Comparison of ENCODE assay signal across 9 mouse cellular contexts in the genomic region with DNA sequence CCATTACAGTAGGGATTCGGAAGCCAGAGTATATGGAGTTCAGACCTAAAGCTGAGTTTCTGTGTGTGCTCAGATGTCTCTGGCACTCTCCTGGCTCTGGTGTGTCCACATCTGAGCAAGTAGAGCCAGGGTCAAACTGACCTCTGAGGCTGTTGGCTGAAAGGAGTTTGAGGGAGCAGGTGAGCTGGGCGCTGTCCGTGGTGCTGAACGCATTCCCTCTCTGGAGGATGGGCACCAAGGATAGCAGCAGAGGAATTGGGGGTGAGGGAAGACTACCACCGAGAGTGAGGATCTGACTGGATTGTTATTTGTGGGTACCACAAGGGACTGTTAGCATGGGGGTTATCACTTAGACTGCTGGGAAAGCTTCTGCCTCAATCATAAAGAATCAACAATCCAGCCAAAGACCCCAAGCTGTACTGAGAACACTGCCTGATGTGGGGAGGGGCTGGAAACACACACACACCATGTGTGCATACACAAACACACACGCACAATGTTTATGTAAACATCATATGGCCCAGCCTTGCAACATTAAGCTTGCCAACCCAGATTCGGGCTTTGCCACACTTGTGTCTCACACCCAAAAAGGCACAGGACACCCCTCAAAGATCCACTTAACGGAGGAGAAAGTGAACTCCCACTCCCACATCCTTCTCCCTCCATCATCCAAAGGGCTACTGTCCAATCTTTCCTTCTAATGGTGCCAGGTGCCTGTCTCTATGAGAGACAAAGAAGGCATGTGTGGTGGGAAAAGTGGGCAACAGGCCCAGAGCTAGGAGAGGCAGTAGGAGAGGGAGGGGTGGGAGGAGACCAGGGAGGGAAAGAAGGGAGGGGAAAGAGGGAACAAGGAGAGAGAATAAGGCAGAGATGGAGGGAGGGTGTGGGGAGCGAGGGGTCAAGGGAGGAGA. TPM values are rescaled to one million over a fixed set of nuclear protein-coding genes. Genes with fewer than 3 reads are reported as not detected.
DNase-seq lines count a peak whose midpoint lies in the region; ATAC-seq lines count a peak whose summit lies in the region.
"Had no signal": no experiment of that assay in that cellular context is flagged by ENCODE, and none has a peak within 500 bp of the region (broad histone marks: within the 10 kb centered on the region; RNA-seq: fewer than 3 reads in every experiment).

No protein-coding gene starts in this region.

- H3K4me3 ChIP-seq in limb, embryonic 11.5 days (ENCODE audit: low read depth, low read length), result no peak overlapping the region
- H3K4me3 ChIP-seq in neural tube, embryonic 14.5 days (ENCODE audit: low read depth, low read length), result no peak overlapping the region
- H3K4me3 ChIP-seq: heart, embryonic 13.5 days had no signal

- H3K36me3 ChIP-seq in limb, embryonic 11.5 days (ENCODE audit: control insufficient read depth, insufficient read depth, low read length), result no peaks in the 10 kb centered on the region
- H3K36me3 ChIP-seq in neural tube, embryonic 14.5 days (ENCODE audit: control insufficient read depth, insufficient read depth, low read length), result no peaks in the 10 kb centered on the region
- H3K36me3 ChIP-seq: heart, embryonic 13.5 days had no signal

- DNase-seq in frontal cortex, postnatal 10 days (ENCODE audit: low spot score in 2 of 2), result no peak
- peak; percentile 55 for DNase-seq in 3T3-L1 (ENCODE audit: low read depth, low spot score)
- DNase-seq in adrenal gland, postnatal 36 days, result peak; percentile 57 to 73
- peak; percentile 28 to 42 for DNase-seq in gastrocnemius, postnatal 36 days
- peak; percentile 91 for DNase-seq in limb, embryonic 11.5 days (ENCODE audit: low spot score)
- DNase-seq in frontal cortex, postnatal 36 days (ENCODE audit: low spot score in 2 of 2), result no peak

- H3K9ac ChIP-seq in limb, embryonic 11.5 days (ENCODE audit: low read length), result no peak overlapping the region
- H3K9ac ChIP-seq in neural tube, embryonic 14.5 days (replicated peaks; ENCODE audit: low read depth, low read length), result no peak overlapping the region
- H3K9ac ChIP-seq: heart, embryonic 13.5 days had no signal

- WGBS in limb, embryonic 11.5 days, result 45% methylated on average over 9 of the region's 9 CpGs
- WGBS in neural tube, embryonic 14.5 days, result 41% methylated on average over 9 of the region's 9 CpGs

- intact Hi-C loops in gastrocnemius, postnatal 36 days (cut with DNase I), result no loop called here

- ATAC-seq in frontal cortex, adult (ENCODE audit: low TSS enrichment), result peak; percentile 50
- ATAC-seq in limb, embryonic 11.5 days (ENCODE audit: insufficient number of reproducible peaks, low FRiP score, low TSS enrichment, low read depth), result no peak
- ATAC-seq in neural tube, embryonic 14.5 days (ENCODE audit: low read depth), result peak; percentile 53; the same call in 1 of the 2 replicates

- no peaks in the 10 kb centered on the region for H3K9me3 ChIP-seq in limb, embryonic 11.5 days (ENCODE audit: control insufficient read depth, low read length)
- H3K9me3 ChIP-seq in neural tube, embryonic 14.5 days (ENCODE audit: control insufficient read depth, low read length), result no peaks in the 10 kb centered on the region
- H3K9me3 ChIP-seq: heart, embryonic 13.5 days had no signal

- no peak overlapping the region for H3K4me2 ChIP-seq in limb, embryonic 11.5 days (ENCODE audit: low read depth, severe bottlenecking)
- no peak overlapping the region for H3K4me2 ChIP-seq in neural tube, embryonic 14.5 days (ENCODE audit: low read depth, low read length)
- H3K4me2 ChIP-seq: heart, embryonic 13.5 days had no signal

- H3K27me3 ChIP-seq in limb, embryonic 11.5 days (ENCODE audit: control insufficient read depth, insufficient read depth, low read length), result no peaks in the 10 kb centered on the region
- H3K27me3 ChIP-seq in neural tube, embryonic 14.5 days (ENCODE audit: control insufficient read depth, insufficient read depth, low read length), result no peaks in the 10 kb centered on the region

- H3K4me1 ChIP-seq in limb, embryonic 11.5 days (ENCODE audit: control insufficient read depth, insufficient read depth, low read length), result no peaks in the 10 kb centered on the region
- H3K4me1 ChIP-seq in neural tube, embryonic 14.5 days (ENCODE audit: control insufficient read depth, insufficient read depth, low read length), result no peaks in the 10 kb centered on the region
- H3K4me1 ChIP-seq: heart, embryonic 13.5 days had no signal

- no peak overlapping the region for H3K27ac ChIP-seq in limb, embryonic 11.5 days (replicated peaks; ENCODE audit: low read depth, low read length)
- no peak overlapping the region for H3K27ac ChIP-seq in neural tube, embryonic 14.5 days (ENCODE audit: low read depth, low read length)
- H3K27ac ChIP-seq: heart, embryonic 13.5 days had no signal

RNA-seq across cellular contexts. Expression of gene Lingo1, which starts 57.8 kb away (rescaled TPM):
- 1 to 10 TPM in 1 of 2 experiments, under 1 TPM in 1; 0.66 to 1.2 TPM for total RNA-seq in adrenal gland, postnatal 36 days (2021)
- under 1 TPM; 0.35 to 0.41 TPM for total RNA-seq in gastrocnemius, postnatal 36 days (2021)
- 0.93 and 1.1 TPM in 2 replicates for polyA plus RNA-seq in limb, embryonic 11.5 days (2014; fragmentation: Nextera tagmentation; extraction: Ambion mirVana)
- 50.4 and 56.7 TPM in 2 replicates for polyA plus RNA-seq in neural tube, embryonic 14.5 days (2014; fragmentation: Nextera tagmentation; extraction: Ambion mirVana)

Comparison
In these comparisons a context has a peak if more than half of its experiments do, and no peak if none do; other contexts are left out.
1. DNase-seq: peak in 3T3-L1 (single experiment), adrenal gland, postnatal 36 days (2 of 2), gastrocnemius, postnatal 36 days (2 of 2) and limb, embryonic 11.5 days (single experiment); none in frontal cortex, postnatal 10 days (0 of 2) and frontal cortex, postnatal 36 days (0 of 2).